Mouse (Mus musculus) CH12.LX (cell line): ENCODE measurements around the gene Rem2. TPM values are rescaled to one million over a fixed set of nuclear protein-coding genes. Genes with fewer than 3 reads are reported as not detected.
A peak's percentile ranks its signal among the peaks of the same experiment; 100 is the strongest.

Source experiments
- DNase-seq: peaks from one replicate; pipeline ENCODE4 v3.0.0-alpha.2; 2013; ENCODE audit errors: extremely low read depth
- H3K27ac ChIP-seq: 2 replicates; pipeline ENCODE4 v1.5.1; 2012; ENCODE audit warnings: low read depth, mild to moderate bottlenecking, control low read depth, moderate library complexity; ENCODE audit not compliant: insufficient read depth
- H3K27me3 ChIP-seq: replicated peaks from 2 replicates; pipeline ENCODE3; 2012; ENCODE audit warnings: inconsistent platforms
- H3K36me3 ChIP-seq, 2 experiments: replicated peaks in 1 of 2; 2 replicates each; pipeline versions ENCODE3 to v1.6.1; 2012; ENCODE audit warnings: inconsistent platforms in 1 of 2, low read length in 1 of 2, mild to moderate bottlenecking in 1 of 2, mixed read lengths in 1 of 2, moderate library complexity in 1 of 2; ENCODE audit not compliant: control insufficient read depth in 1 of 2, insufficient read depth in 1 of 2
- H3K4me1 ChIP-seq, 2 experiments: 2 replicates each; pipeline ENCODE4 v1.6.1; 2012; ENCODE audit warnings: inconsistent platforms in 1 of 2, moderate library complexity in 1 of 2; ENCODE audit not compliant: insufficient read depth in 2 of 2, control insufficient read depth in 1 of 2
- H3K4me2 ChIP-seq: 2 replicates; pipeline ENCODE4 v1.6.1; 2012; ENCODE audit warnings: low read depth, mild to moderate bottlenecking, control low read depth; ENCODE audit not compliant: poor library complexity, insufficient read depth, severe bottlenecking
- H3K4me3 ChIP-seq, 3 experiments: fragments of 150-350 bp in 1 of 3; sonication (generic) in 1 of 3; replicated peaks in 1 of 3; 2 replicates each; pipeline versions ENCODE3 to v1.5.1; 2011 to 2012; ENCODE audit warnings: low read depth in 2 of 3, low read length in 2 of 3, mild to moderate bottlenecking in 2 of 3, moderate library complexity in 2 of 3, control low read depth in 1 of 3, improper control_type of control experiment in 1 of 3, inconsistent platforms in 1 of 3, mixed read lengths in 1 of 3; ENCODE audit not compliant: poor library complexity in 1 of 3
- H3K79me2 ChIP-seq: replicated peaks from 2 replicates; pipeline ENCODE4 v1.6.1; 2012; ENCODE audit warnings: mild to moderate bottlenecking, moderate library complexity; ENCODE audit not compliant: control insufficient read depth, poor library complexity, insufficient read depth, severe bottlenecking; ENCODE audit errors: extremely low read depth
- H3K9ac ChIP-seq: 2 replicates; pipeline ENCODE4 v1.6.1; 2012; ENCODE audit warnings: low read depth, mild to moderate bottlenecking, control low read depth, moderate library complexity; ENCODE audit not compliant: insufficient read depth
- H3K9me3 ChIP-seq: replicated peaks from 2 replicates; pipeline ENCODE3; 2012; ENCODE audit warnings: low read length, inconsistent platforms, mixed read lengths
- BHLHE40 ChIP-seq: IDR thresholded peaks from 2 replicates; pipeline ENCODE4 v1.6.1; 2011; ENCODE audit warnings: mild to moderate bottlenecking, low read depth, low read length, improper control_type of control experiment
- CHD1 ChIP-seq: IDR thresholded peaks from 2 replicates; pipeline ENCODE4 v1.6.1; 2012; ENCODE audit warnings: low read depth, low read length, improper control_type of control experiment, inconsistent platforms
- CHD2 ChIP-seq: IDR thresholded peaks from 2 replicates; pipeline ENCODE4 v1.6.1; 2011; ENCODE audit warnings: low read length, improper control_type of control experiment
- CTCF ChIP-seq, 2 experiments: IDR thresholded peaks in 1 of 2; conservative IDR thresholded peaks in 1 of 2; 2 replicates each; pipeline ENCODE4 v1.5.1; 2011 to 2012; ENCODE audit warnings: low read depth in 2 of 2, low read length in 2 of 2, improper control_type of control experiment in 1 of 2, inconsistent platforms in 1 of 2, mild to moderate bottlenecking in 1 of 2, moderate library complexity in 1 of 2
- E2F4 ChIP-seq: IDR thresholded peaks from 2 replicates; pipeline ENCODE4 v1.6.1; 2011; ENCODE audit warnings: low read depth, low read length, improper control_type of control experiment; ENCODE audit not compliant: insufficient replicate concordance
- ELF1 ChIP-seq: IDR thresholded peaks from 2 replicates; pipeline ENCODE4 v1.6.1; 2014; ENCODE audit warnings: low read depth, mild to moderate bottlenecking, inconsistent platforms, low read length, improper control_type of control experiment
- EP300 ChIP-seq: IDR thresholded peaks from 2 replicates; pipeline ENCODE4 v1.6.1; 2011; ENCODE audit warnings: low read length, improper control_type of control experiment
- ETS1 ChIP-seq: conservative IDR thresholded peaks from 2 replicates; pipeline ENCODE4 v1.6.1; 2012; ENCODE audit warnings: low read depth, mild to moderate bottlenecking, inconsistent platforms, low read length, improper control_type of control experiment, moderate library complexity
- GABPA ChIP-seq: IDR thresholded peaks from 2 replicates; pipeline ENCODE4 v1.6.1; 2012; ENCODE audit warnings: low read depth, low read length, improper control_type of control experiment, inconsistent platforms; ENCODE audit not compliant: insufficient replicate concordance
- HCFC1 ChIP-seq: IDR thresholded peaks from 2 replicates; pipeline ENCODE4 v1.6.1; 2012; ENCODE audit warnings: low read depth, mild to moderate bottlenecking, inconsistent platforms, low read length, improper control_type of control experiment
- IRF4 ChIP-seq: IDR thresholded peaks from 2 replicates; pipeline ENCODE4 v1.6.1; 2014; ENCODE audit warnings: low read depth, mild to moderate bottlenecking, inconsistent platforms, low read length, improper control_type of control experiment
- JUN ChIP-seq: IDR thresholded peaks from 2 replicates; pipeline ENCODE4 v1.6.1; 2011; ENCODE audit warnings: low read depth, mild to moderate bottlenecking, low read length, improper control_type of control experiment, moderate library complexity; ENCODE audit not compliant: insufficient read depth
- JUND ChIP-seq: conservative IDR thresholded peaks from 2 replicates; pipeline ENCODE4 v1.6.1; 2011; ENCODE audit warnings: low read depth, low read length, improper control_type of control experiment
- KAT2A ChIP-seq: IDR thresholded peaks from 2 replicates; pipeline ENCODE4 v1.6.1; 2012; ENCODE audit warnings: low read length, improper control_type of control experiment, inconsistent platforms; ENCODE audit not compliant: insufficient replicate concordance
- MAFK ChIP-seq: IDR thresholded peaks from 2 replicates; pipeline ENCODE4 v1.6.1; 2011; ENCODE audit warnings: low read length, improper control_type of control experiment; ENCODE audit not compliant: insufficient replicate concordance
- MAX ChIP-seq: IDR thresholded peaks from 2 replicates; pipeline ENCODE4 v1.6.1; 2011; ENCODE audit warnings: low read length, improper control_type of control experiment
- MAZ ChIP-seq: IDR thresholded peaks from 2 replicates; pipeline ENCODE4 v1.6.1; 2012; ENCODE audit warnings: low read depth, mild to moderate bottlenecking, inconsistent platforms, low read length, improper control_type of control experiment, moderate library complexity
- MEF2A ChIP-seq: IDR thresholded peaks from 2 replicates; pipeline ENCODE4 v1.6.1; 2014; ENCODE audit warnings: low read depth, mild to moderate bottlenecking, inconsistent platforms, low read length, improper control_type of control experiment, borderline replicate concordance
- MXI1 ChIP-seq: IDR thresholded peaks from 2 replicates; pipeline ENCODE4 v1.6.1; 2011; ENCODE audit warnings: mild to moderate bottlenecking, low read depth, low read length, improper control_type of control experiment
- MYC ChIP-seq: IDR thresholded peaks from 2 replicates; pipeline ENCODE4 v1.6.1; 2011; ENCODE audit warnings: low read depth, mild to moderate bottlenecking, improper control_type of control experiment, low read length
- NELFE ChIP-seq: IDR thresholded peaks from 2 replicates; pipeline ENCODE4 v1.6.1; 2011; ENCODE audit warnings: low read depth, low read length, improper control_type of control experiment
- NRF1 ChIP-seq: IDR thresholded peaks from 2 replicates; pipeline ENCODE4 v1.6.1; 2014; ENCODE audit warnings: low read depth, mild to moderate bottlenecking, inconsistent platforms, low read length, improper control_type of control experiment, moderate library complexity
- PAX5 ChIP-seq: IDR thresholded peaks from 2 replicates; pipeline ENCODE4 v1.6.1; 2012; ENCODE audit warnings: low read length, inconsistent platforms, mixed read lengths
- POLR2A ChIP-seq: IDR thresholded peaks from 2 replicates; pipeline ENCODE4 v1.6.1; 2011; ENCODE audit warnings: low read depth, mild to moderate bottlenecking, improper control_type of control experiment, low read length
- POLR2AphosphoS2 ChIP-seq: IDR thresholded peaks from 2 replicates; pipeline ENCODE4 v1.6.1; 2011; ENCODE audit warnings: low read depth, low read length, improper control_type of control experiment
- RAD21 ChIP-seq: IDR thresholded peaks from 2 replicates; pipeline ENCODE4 v1.6.1; 2011; ENCODE audit warnings: low read depth, mild to moderate bottlenecking, low read length, improper control_type of control experiment, moderate library complexity
- RCOR1 ChIP-seq: conservative IDR thresholded peaks from 2 replicates; pipeline ENCODE4 v1.6.1; 2012; ENCODE audit warnings: low read depth, mild to moderate bottlenecking, inconsistent platforms, low read length, improper control_type of control experiment
- SIN3A ChIP-seq: IDR thresholded peaks from 2 replicates; pipeline ENCODE4 v1.6.1; 2012; ENCODE audit warnings: low read length, improper control_type of control experiment, inconsistent platforms
- SMC3 ChIP-seq: IDR thresholded peaks from 2 replicates; pipeline ENCODE4 v1.6.1; 2011; ENCODE audit warnings: low read depth, low read length, improper control_type of control experiment
- TBP ChIP-seq: conservative IDR thresholded peaks from 2 replicates; pipeline ENCODE4 v1.6.1; 2011; ENCODE audit warnings: low read depth, low read length, improper control_type of control experiment
- TCF12 ChIP-seq: IDR thresholded peaks from 2 replicates; pipeline ENCODE4 v1.6.1; 2014; ENCODE audit warnings: low read depth, mild to moderate bottlenecking, inconsistent platforms, low read length, improper control_type of control experiment
- UBTF ChIP-seq: IDR thresholded peaks from 2 replicates; pipeline ENCODE4 v1.6.1; 2012; ENCODE audit warnings: low read depth, mild to moderate bottlenecking, inconsistent platforms, low read length, improper control_type of control experiment, moderate library complexity
- USF1 ChIP-seq: IDR thresholded peaks from 2 replicates; pipeline ENCODE4 v1.6.1; 2014; ENCODE audit warnings: low read depth, mild to moderate bottlenecking, inconsistent platforms, low read length, improper control_type of control experiment
- USF2 ChIP-seq: conservative IDR thresholded peaks from 2 replicates; pipeline ENCODE4 v1.6.1; 2011; ENCODE audit warnings: low read depth, low read length, improper control_type of control experiment
- ZC3H11A ChIP-seq: IDR thresholded peaks from 2 replicates; pipeline ENCODE4 v1.6.1; 2012; ENCODE audit warnings: low read depth, mild to moderate bottlenecking, inconsistent platforms, low read length, improper control_type of control experiment
- ZMIZ1 ChIP-seq: IDR thresholded peaks from 2 replicates; pipeline ENCODE4 v1.6.1; 2012; ENCODE audit warnings: low read depth, mild to moderate bottlenecking, inconsistent platforms, low read length, improper control_type of control experiment
- ZNF384 ChIP-seq: IDR thresholded peaks from 2 replicates; pipeline ENCODE4 v1.6.1; 2012; ENCODE audit warnings: low read depth, low read length, improper control_type of control experiment, inconsistent platforms
- dilution Hi-C: fragments of 300-500 bp; cut with MboI; formaldehyde crosslinking; loops from 2 replicates; pipeline ENCODE4 v1.14.3; 2020; ENCODE audit warnings: low sequenced_read_pairs; ENCODE audit not compliant: extremely low pct_unique_long_range_greater_than_20kb, extremely low pct_ligation_motif_present
- in situ Hi-C: fragments of 300-500 bp; cut with MboI; formaldehyde crosslinking; loops from 3 replicates; pipeline ENCODE4 v1.14.3; 2019; ENCODE audit warnings: low sequenced_read_pairs, low pct_ligation_motif_present, low pct_unique_long_range_greater_than_20kb, mixed read lengths
- polyA plus RNA-seq: library from polyadenylated mRNA; unstranded; fragments of >175 nt; gene quantifications from 2 replicates; pipeline ENCODE4 v1.2.1, GENCODE M21; 2012; ENCODE audit warnings: low read depth; ENCODE audit not compliant: insufficient read length
- total RNA-seq, 2 experiments: library from RNA; depleted of rRNA; stranded (reverse); fragments of 300-350 nt in 1 of 2; fragments of >200 nt in 1 of 2; gene quantifications; 2 replicates each; pipeline ENCODE4 v1.2.3; 2012 to 2014

Gene Rem2
- total and polyA plus RNA-seq, 3 experiments = 0.08 TPM; not detected in 2

- Histone ChIP-seq H3K9me3 (no peaks in the 10 kb centered on the region), H3K4me3 (peak overlapping the region; percentile 68 to 96 (median 87)), H3K4me1 (peaks cover 4 to 31% of the 10 kb centered on the region in 2 experiments; a peak in 3 of 4 replicates), H3K36me3 (peaks cover 18 to 28% of the 10 kb centered on the region in 2 experiments), H3K79me2 (peaks cover 4% of the 10 kb centered on the region; the same call in 1 of the 2 replicates), H3K27ac (peak overlapping the region; percentile 99), H3K9ac (peak overlapping the region; percentile 74), H3K27me3 (no peaks in the 10 kb centered on the region), H3K4me2 (peak overlapping the region; percentile 98)
- dilution Hi-C loops = no loop called here
- peak; percentile 81 for DNase-seq
- in situ Hi-C loops = loop anchor here (10.0 kb wide), 1 partner anchor 51 kb away; the partner anchor contains the start of gene Prmt5
- TF ChIP-seq RAD21 (no peak), KAT2A (no peak), TCF12 (peak; percentile 68; the same call in 1 of the 2 replicates), MAX (peak; percentile 48; the same call in 1 of the 2 replicates), ZNF384 (no peak), POLR2A (no peak; the same call in 1 of the 2 replicates), JUND (peak; percentile 88), MYC (0 out of 2 replicates have a peak, but pooled peaks have one; percentile 29), SIN3A (peak; percentile 85; the same call in 1 of the 2 replicates), E2F4 (no peak), NRF1 (no peak), MAFK (no peak), MEF2A (peak; percentile 69), MAZ (peak; percentile 68), MXI1 (no peak; the same call in 1 of the 2 replicates), PAX5 (no peak), ELF1 (peak; percentile 86), BHLHE40 (peak; percentile 61), CTCF (conservative IDR thresholded peaks at IDR 0.05 in 1 of 2, IDR thresholded peaks at IDR 0.05 in 1 of 2; ENCODE audit: low read depth in 2 of 2, low read length in 2 of 2) (no peak), CHD1 (peak; percentile 75), RCOR1 (0 out of 2 replicates have a peak, but pooled peaks have one; percentile 64), NELFE (0 out of 2 replicates have a peak, but pooled peaks have one; percentile 38), SMC3 (no peak), HCFC1 (peak; percentile 24; the same call in 1 of the 2 replicates), CHD2 (peak; percentile 41; the same call in 1 of the 2 replicates), JUN (peak; percentile 71), ETS1 (peak; percentile 85), ZC3H11A (no peak), TBP (peak; percentile 67; the same call in 1 of the 2 replicates), EP300 (peak; percentile 88), USF1 (no peak), UBTF (no peak), USF2 (no peak), ZMIZ1 (0 out of 2 replicates have a peak, but pooled peaks have one; percentile 52), GABPA (no peak), IRF4 (peak; percentile 50; the same call in 1 of the 2 replicates), POLR2AphosphoS2 (peak; percentile 51; the same call in 1 of the 2 replicates)
Measured at GRCm38 (mm10) chr14:54463108-54463958, 12.6 kb upstream of the Rem2 start.
